Mouse (Mus musculus) MEL (cell line): ENCODE measurements around the gene Stambp. TPM values are rescaled to one million over a fixed set of nuclear protein-coding genes. Genes with fewer than 3 reads are reported as not detected.

Source experiments
- DNase-seq: peaks from one replicate; pipeline ENCODE4 v3.0.0; 2011; ENCODE audit warnings: low read depth, low spot score
- H3K27ac ChIP-seq: 2 replicates; pipeline ENCODE4 v1.5.1; 2012; ENCODE audit warnings: low read depth, mild to moderate bottlenecking, control low read depth, low read length, moderate library complexity; ENCODE audit not compliant: control insufficient read depth
- H3K27me3 ChIP-seq, 2 experiments: fragments of 150-350 bp in 1 of 2; sonication (generic) in 1 of 2; 2 replicates each; pipeline ENCODE4 v1.6.1; 2012; ENCODE audit warnings: low read length in 2 of 2, mild to moderate bottlenecking in 2 of 2, improper control_type of control experiment in 1 of 2, moderate library complexity in 1 of 2; ENCODE audit not compliant: insufficient read depth in 2 of 2, control insufficient read depth in 1 of 2
- H3K36me3 ChIP-seq, 2 experiments: 2 replicates each; pipeline ENCODE4 v1.6.1; 2012 to 2014; ENCODE audit warnings: low read length in 2 of 2, improper control_type of control experiment in 1 of 2, inconsistent platforms in 1 of 2, mild to moderate bottlenecking in 1 of 2; ENCODE audit not compliant: insufficient read depth in 2 of 2, control insufficient read depth in 1 of 2
- H3K4me1 ChIP-seq, 2 experiments: fragments of 150-350 bp in 1 of 2; sonication (generic) in 1 of 2; 2 replicates each; pipeline ENCODE4 v1.6.1; 2012; ENCODE audit warnings: low read length in 2 of 2, improper control_type of control experiment in 1 of 2, mild to moderate bottlenecking in 1 of 2; ENCODE audit not compliant: insufficient read depth in 2 of 2, control insufficient read depth in 1 of 2
- H3K4me3 ChIP-seq, 2 experiments: fragments of 150-350 bp in 1 of 2; sonication (generic) in 1 of 2; 2 replicates each; pipeline ENCODE4 v1.5.1; 2012; ENCODE audit warnings: low read depth in 2 of 2, low read length in 2 of 2, mild to moderate bottlenecking in 2 of 2, moderate library complexity in 2 of 2, control low read depth in 1 of 2, improper control_type of control experiment in 1 of 2; ENCODE audit not compliant: control insufficient read depth in 1 of 2, insufficient read depth in 1 of 2
- H3K79me2 ChIP-seq: 2 replicates; pipeline ENCODE4 v1.6.1; 2012; ENCODE audit warnings: mild to moderate bottlenecking, low read length, moderate library complexity; ENCODE audit not compliant: control insufficient read depth, poor library complexity, insufficient read depth
- H3K9ac ChIP-seq: 2 replicates; pipeline ENCODE4 v1.6.1; 2012; ENCODE audit warnings: low read depth, mild to moderate bottlenecking, control low read depth, low read length, moderate library complexity; ENCODE audit not compliant: control insufficient read depth, poor library complexity, severe bottlenecking
- H3K9me3 ChIP-seq: fragments of 150-350 bp; sonication (generic); replicated peaks from 2 replicates; pipeline ENCODE4 v1.6.1; 2012; ENCODE audit warnings: mild to moderate bottlenecking, low read length, improper control_type of control experiment, moderate library complexity; ENCODE audit not compliant: insufficient read depth
- CTCF ChIP-seq, 3 experiments: IDR thresholded peaks in 2 of 3; conservative IDR thresholded peaks in 1 of 3; 2 replicates each; pipeline ENCODE4 v1.5.1; 2011 to 2012; ENCODE audit warnings: low read length in 3 of 3, low read depth in 2 of 3, mild to moderate bottlenecking in 2 of 3, improper control_type of control experiment in 1 of 3, inconsistent platforms in 1 of 3, mixed read lengths in 1 of 3, moderate library complexity in 1 of 3; ENCODE audit not compliant: control insufficient read depth in 1 of 3, insufficient read depth in 1 of 3, poor library complexity in 1 of 3, severe bottlenecking in 1 of 3
- E2F4 ChIP-seq: IDR thresholded peaks from 2 replicates; pipeline ENCODE4 v1.6.1; 2011; ENCODE audit warnings: low read depth, low read length, improper control_type of control experiment, borderline replicate concordance
- ELF1 ChIP-seq: IDR thresholded peaks from 2 replicates; pipeline ENCODE4 v1.6.1; 2014; ENCODE audit warnings: low read depth, mild to moderate bottlenecking, inconsistent platforms, low read length, improper control_type of control experiment, moderate library complexity
- EP300 ChIP-seq, 2 experiments: IDR thresholded peaks; 2 replicates each; pipeline ENCODE4 v1.6.1; 2011; ENCODE audit warnings: improper control_type of control experiment in 2 of 2, low read length in 2 of 2, low read depth in 1 of 2, mild to moderate bottlenecking in 1 of 2
- ETS1 ChIP-seq: IDR thresholded peaks from 2 replicates; pipeline ENCODE4 v1.6.1; 2012; ENCODE audit warnings: low read depth, mild to moderate bottlenecking, inconsistent platforms, low read length, improper control_type of control experiment, moderate library complexity
- GABPA ChIP-seq: IDR thresholded peaks from 2 replicates; pipeline ENCODE4 v1.6.1; 2012; ENCODE audit warnings: low read depth, mild to moderate bottlenecking, inconsistent platforms, low read length, improper control_type of control experiment, moderate library complexity
- GATA1 ChIP-seq: IDR thresholded peaks from 2 replicates; pipeline ENCODE4 v1.6.1; 2011; ENCODE audit warnings: low read depth, low read length, improper control_type of control experiment
- JUND ChIP-seq: IDR thresholded peaks from 2 replicates; pipeline ENCODE4 v1.6.1; 2011; ENCODE audit warnings: low read depth, mild to moderate bottlenecking, improper control_type of control experiment, low read length
- KAT2A ChIP-seq: conservative IDR thresholded peaks from 2 replicates; pipeline ENCODE4 v1.6.1; 2012; ENCODE audit warnings: low read depth, low read length, improper control_type of control experiment, inconsistent platforms
- MAFK ChIP-seq: IDR thresholded peaks from 2 replicates; pipeline ENCODE4 v1.6.1; 2011; ENCODE audit warnings: low read depth, mild to moderate bottlenecking, low read length, improper control_type of control experiment, borderline replicate concordance
- MAZ ChIP-seq: IDR thresholded peaks from 2 replicates; pipeline ENCODE4 v1.6.1; 2012; ENCODE audit warnings: low read depth, mild to moderate bottlenecking, inconsistent platforms, low read length, improper control_type of control experiment
- MYB ChIP-seq: IDR thresholded peaks from 2 replicates; pipeline ENCODE4 v1.6.1; 2011; ENCODE audit warnings: mild to moderate bottlenecking, low read depth, low read length, improper control_type of control experiment
- MYC ChIP-seq: IDR thresholded peaks from 2 replicates; pipeline ENCODE4 v1.6.1; 2011; ENCODE audit warnings: low read depth, mild to moderate bottlenecking, low read length, improper control_type of control experiment, moderate library complexity
- NELFE ChIP-seq: IDR thresholded peaks from 2 replicates; pipeline ENCODE4 v1.6.1; 2011; ENCODE audit warnings: low read depth, low read length, improper control_type of control experiment
- NRF1 ChIP-seq: IDR thresholded peaks from 2 replicates; pipeline ENCODE4 v1.6.1; 2014; ENCODE audit warnings: low read depth, mild to moderate bottlenecking, inconsistent platforms, low read length, improper control_type of control experiment, moderate library complexity; ENCODE audit not compliant: poor library complexity, insufficient read depth, severe bottlenecking
- POLR2A ChIP-seq, 2 experiments: IDR thresholded peaks; 2 replicates each; pipeline ENCODE4 v1.6.1; 2011 to 2012; ENCODE audit warnings: low read length in 2 of 2, mild to moderate bottlenecking in 2 of 2, control low read depth in 1 of 2, improper control_type of control experiment in 1 of 2, low read depth in 1 of 2, moderate library complexity in 1 of 2; ENCODE audit not compliant: control insufficient read depth in 1 of 2, insufficient read depth in 1 of 2, poor library complexity in 1 of 2
- POLR2AphosphoS2 ChIP-seq: IDR thresholded peaks from 2 replicates; pipeline ENCODE4 v1.6.1; 2011; ENCODE audit warnings: low read length, improper control_type of control experiment
- SIN3A ChIP-seq: IDR thresholded peaks from 2 replicates; pipeline ENCODE4 v1.6.1; 2012; ENCODE audit warnings: low read length, improper control_type of control experiment, inconsistent platforms
- SMC3 ChIP-seq: IDR thresholded peaks from 2 replicates; pipeline ENCODE4 v1.6.1; 2011; ENCODE audit warnings: low read depth, low read length, improper control_type of control experiment
- UBTF ChIP-seq: IDR thresholded peaks from 2 replicates; pipeline ENCODE4 v1.6.1; 2012; ENCODE audit warnings: low read depth, mild to moderate bottlenecking, inconsistent platforms, low read length, improper control_type of control experiment, moderate library complexity, borderline replicate concordance; ENCODE audit not compliant: insufficient read depth
- ZMIZ1 ChIP-seq: IDR thresholded peaks from 2 replicates; pipeline ENCODE4 v1.6.1; 2012; ENCODE audit warnings: low read depth, mild to moderate bottlenecking, inconsistent platforms, low read length, improper control_type of control experiment, moderate library complexity
- polyA plus RNA-seq, 2 experiments: library from polyadenylated mRNA; stranded (reverse) in 1 of 2; unstranded in 1 of 2; fragments of >175 nt in 1 of 2; fragments of >200 nt in 1 of 2; gene quantifications; 2 replicates each; pipeline versions ENCODE4 v1.2.1 to v1.2.4; 2012; ENCODE audit warnings: low replicate concordance in 2 of 2, low read depth in 1 of 2; ENCODE audit not compliant: insufficient read length in 2 of 2, insufficient read depth in 1 of 2, missing spikeins in 1 of 2
- total RNA-seq: library from RNA; depleted of rRNA; stranded (reverse); fragments of 300-350 nt; gene quantifications from 2 replicates; pipeline ENCODE4 v1.2.3, GENCODE M21; 2012; rRNA removed

Stambp gene
- total RNA-seq (4.0 and 4.8 TPM in 2 replicates), polyA plus RNA-seq (10 to 100 TPM in 1 of 2 experiments, not detected in 1; 18.3 TPM)

GRCm38 (mm10) chr6:83572671-83573070 is at the start of gene Stambp:
Stambp (minus strand) TSS chr6:83572729.
- DNase-seq, result no peak

GRCm38 (mm10) chr6:83619955-83620354 is 47.4 kb upstream of the Stambp start:
- Histone ChIP-seq H3K4me3 (no peak overlapping the region), H3K79me2 (no peaks in the 10 kb centered on the region), H3K27ac (no peak overlapping the region), H3K4me1 (no peaks in the 10 kb centered on the region), H3K9ac (no peak overlapping the region), H3K27me3 (peaks cover 3 to 17% of the 10 kb centered on the region in 2 experiments), H3K36me3 (no peaks in the 10 kb centered on the region), H3K9me3 (no peaks in the 10 kb centered on the region)
- TF ChIP-seq POLR2A (IDR thresholded peaks at IDR 0.05; ENCODE audit: control insufficient read depth in 1 of 2, insufficient read depth in 1 of 2, low read depth in 1 of 2, low read length in 2 of 2, poor library complexity in 1 of 2) (no peak), GABPA (no peak), POLR2AphosphoS2 (no peak), MYC (no peak), MYB (no peak), ETS1 (no peak), EP300 (IDR thresholded peaks at IDR 0.05; ENCODE audit: low read depth in 1 of 2, low read length in 2 of 2) (no peak), ZMIZ1 (no peak), KAT2A (no peak), UBTF (no peak), SMC3 (no peak), JUND (no peak), SIN3A (no peak), E2F4 (no peak), ELF1 (no peak)
- DNase-seq, result no peak

More at GRCm38 (mm10) chr6:83572671-83573070, at the start of gene Stambp:
- H3K27ac ChIP-seq, result peak within 1 kb of the TSS; percentile 18; the same call in 1 of the 2 replicates
- peaks cover 5 to 8% of the 10 kb centered on the region in 2 experiments; a peak in 3 of 4 replicates for H3K27me3 ChIP-seq
- peak within 1 kb of the TSS; percentile 84 to 97 for H3K4me3 ChIP-seq
- H3K79me2 ChIP-seq, result no peaks in the 10 kb centered on the region; the same call in 1 of the 2 replicates
- H3K36me3 ChIP-seq, result peaks cover 0 to 7% of the 10 kb centered on the region in 2 experiments; a peak in 3 of 4 replicates
- TF ChIP-seq NELFE (no peak), NRF1 (no peak), MAZ (no peak), GATA1 (no peak), MAFK (no peak), KAT2A (no peak), CTCF (IDR thresholded peaks at IDR 0.05 in 2 of 3, conservative IDR thresholded peaks at IDR 0.05 in 1 of 3; ENCODE audit: control insufficient read depth in 1 of 3, insufficient read depth in 1 of 3, low read depth in 2 of 3, low read length in 3 of 3, poor library complexity in 1 of 3, severe bottlenecking in 1 of 3) (no peak)
- H3K4me1 ChIP-seq, result peaks cover 3 to 4% of the 10 kb centered on the region in 2 experiments; a peak in 3 of 4 replicates
- no peaks in the 10 kb centered on the region for H3K9me3 ChIP-seq
- peak within 1 kb of the TSS; percentile 72 for H3K9ac ChIP-seq
